Mouse (Mus musculus): ENCODE measurements around the gene Wasf3. TPM values are rescaled to one million over a fixed set of nuclear protein-coding genes. Genes with fewer than 3 reads are reported as not detected.

Gene Wasf3
- total and polyA plus RNA-seq, 3 experiments: not detected

- no peak overlapping the region for H3K27ac ChIP-seq (ENCODE audit: control insufficient read depth, low read depth, low read length)
- H3K4me1 ChIP-seq (ENCODE audit: control insufficient read depth in 1 of 2, insufficient read depth in 2 of 2, low read length in 2 of 2): no peaks in the 10 kb centered on the region
- no peak overlapping the region for H3K4me3 ChIP-seq (ENCODE audit: control insufficient read depth in 1 of 2, insufficient read depth in 1 of 2, low read depth in 2 of 2, low read length in 2 of 2)
- no peak for TF ChIP-seq POLR2AphosphoS2 (IDR thresholded peaks at IDR 0.05; ENCODE audit: low read length)
- TF ChIP-seq SMC3 (IDR thresholded peaks at IDR 0.05; ENCODE audit: low read depth, low read length): no peak
- TF ChIP-seq ETS1 (IDR thresholded peaks at IDR 0.05; ENCODE audit: low read depth, low read length): no peak
- no peak for TF ChIP-seq USF2 (IDR thresholded peaks at IDR 0.05; ENCODE audit: borderline replicate concordance in 1 of 2, insufficient read depth in 1 of 2, low read depth in 1 of 2, low read length in 2 of 2)
- TF ChIP-seq MAZ (IDR thresholded peaks at IDR 0.05; ENCODE audit: low read depth, low read length): no peak
- TF ChIP-seq JUND (IDR thresholded peaks at IDR 0.05; ENCODE audit: low read depth, low read length): no peak
- TF ChIP-seq ZC3H11A (IDR thresholded peaks at IDR 0.05; ENCODE audit: low read depth, low read length): no peak
- TF ChIP-seq RCOR1 (IDR thresholded peaks at IDR 0.05; ENCODE audit: low read depth, low read length): no peak
- no peak for TF ChIP-seq SIN3A (IDR thresholded peaks at IDR 0.05; ENCODE audit: low read length)
- no peak for TF ChIP-seq KAT2A (conservative IDR thresholded peaks at IDR 0.05; ENCODE audit: low read depth, low read length)
- TF ChIP-seq NRF1 (IDR thresholded peaks at IDR 0.05; ENCODE audit: insufficient read depth, low read depth, low read length, poor library complexity, severe bottlenecking): no peak
- no peak for TF ChIP-seq NELFE (IDR thresholded peaks at IDR 0.05; ENCODE audit: low read depth, low read length)
- TF ChIP-seq RAD21 (IDR thresholded peaks at IDR 0.05; ENCODE audit: low read depth, low read length): no peak
- no peak for TF ChIP-seq ZNF384 (IDR thresholded peaks at IDR 0.05; ENCODE audit: low read depth, low read length)
- no peak for TF ChIP-seq MEF2A (IDR thresholded peaks at IDR 0.05; ENCODE audit: extremely low read depth, insufficient replicate concordance, low read depth, low read length, poor library complexity, severe bottlenecking)
- TF ChIP-seq GATA1 (IDR thresholded peaks at IDR 0.05; ENCODE audit: low read depth, low read length): no peak
- TF ChIP-seq MXI1 (IDR thresholded peaks at IDR 0.05; ENCODE audit: low read depth, low read length): no peak
- TF ChIP-seq TCF12 (IDR thresholded peaks at IDR 0.05; ENCODE audit: low read depth, low read length): no peak
- no peak for TF ChIP-seq HCFC1 (IDR thresholded peaks at IDR 0.05; ENCODE audit: low read depth, low read length)
- no peak for DNase-seq (ENCODE audit: low read depth, low spot score)
- no peaks in the 10 kb centered on the region for H3K36me3 ChIP-seq (ENCODE audit: control insufficient read depth in 1 of 2, insufficient read depth in 2 of 2, low read length in 2 of 2)
- no peaks in the 10 kb centered on the region for H3K79me2 ChIP-seq (ENCODE audit: control insufficient read depth, insufficient read depth, low read length, poor library complexity)
- no peak overlapping the region for H3K9ac ChIP-seq (ENCODE audit: control insufficient read depth, low read depth, low read length, poor library complexity, severe bottlenecking)
- no peaks in the 10 kb centered on the region for H3K9me3 ChIP-seq (replicated peaks; ENCODE audit: insufficient read depth, low read length)
- H3K27me3 ChIP-seq (ENCODE audit: control insufficient read depth in 1 of 2, insufficient read depth in 2 of 2, low read length in 2 of 2): no peaks in the 10 kb centered on the region
Measured at GRCm38 (mm10) chr5:146468311-146468710, 83.5 kb downstream of the Wasf3 start.

GRCm38 (mm10) chr5:146470821-146471220 is 86.0 kb downstream of the Wasf3 start:
- no peaks in the 10 kb centered on the region for H3K27me3 ChIP-seq (ENCODE audit: control insufficient read depth in 1 of 2, insufficient read depth in 2 of 2, low read length in 2 of 2)
- no peak for DNase-seq (ENCODE audit: low read depth, low spot score)
- H3K27ac ChIP-seq (ENCODE audit: control insufficient read depth, low read depth, low read length): no peak overlapping the region
- TF ChIP-seq CHD1 (IDR thresholded peaks at IDR 0.05; ENCODE audit: low read depth, low read length) (no peak), ZC3H11A (IDR thresholded peaks at IDR 0.05; ENCODE audit: low read depth, low read length) (no peak), SIN3A (IDR thresholded peaks at IDR 0.05; ENCODE audit: low read length) (no peak), BHLHE40 (IDR thresholded peaks at IDR 0.05; ENCODE audit: borderline replicate concordance, low read depth, low read length) (no peak), E2F4 (IDR thresholded peaks at IDR 0.05; ENCODE audit: borderline replicate concordance, low read depth, low read length) (no peak), JUND (IDR thresholded peaks at IDR 0.05; ENCODE audit: low read depth, low read length) (no peak), ELF1 (IDR thresholded peaks at IDR 0.05; ENCODE audit: low read depth, low read length) (no peak), SMC3 (IDR thresholded peaks at IDR 0.05; ENCODE audit: low read depth, low read length) (no peak), UBTF (IDR thresholded peaks at IDR 0.05; ENCODE audit: borderline replicate concordance, insufficient read depth, low read depth, low read length) (no peak), MAZ (IDR thresholded peaks at IDR 0.05; ENCODE audit: low read depth, low read length) (no peak), TCF12 (IDR thresholded peaks at IDR 0.05; ENCODE audit: low read depth, low read length) (no peak), ETS1 (IDR thresholded peaks at IDR 0.05; ENCODE audit: low read depth, low read length) (no peak), POLR2A (IDR thresholded peaks at IDR 0.05; ENCODE audit: control insufficient read depth in 1 of 2, insufficient read depth in 1 of 2, low read depth in 1 of 2, low read length in 2 of 2, poor library complexity in 1 of 2) (no peak), MYC (IDR thresholded peaks at IDR 0.05; ENCODE audit: low read depth, low read length) (no peak), MAX (IDR thresholded peaks at IDR 0.05; ENCODE audit: low read length) (no peak), NELFE (IDR thresholded peaks at IDR 0.05; ENCODE audit: low read depth, low read length) (no peak), NRF1 (IDR thresholded peaks at IDR 0.05; ENCODE audit: insufficient read depth, low read depth, low read length, poor library complexity, severe bottlenecking) (no peak), RAD21 (IDR thresholded peaks at IDR 0.05; ENCODE audit: low read depth, low read length) (no peak), MEF2A (IDR thresholded peaks at IDR 0.05; ENCODE audit: extremely low read depth, insufficient replicate concordance, low read depth, low read length, poor library complexity, severe bottlenecking) (no peak)
- H3K9me3 ChIP-seq (replicated peaks; ENCODE audit: insufficient read depth, low read length): no peaks in the 10 kb centered on the region
- H3K4me3 ChIP-seq (ENCODE audit: control insufficient read depth in 1 of 2, insufficient read depth in 1 of 2, low read depth in 2 of 2, low read length in 2 of 2): no peak overlapping the region
- no peaks in the 10 kb centered on the region for H3K79me2 ChIP-seq (ENCODE audit: control insufficient read depth, insufficient read depth, low read length, poor library complexity)
- no peaks in the 10 kb centered on the region for H3K4me1 ChIP-seq (ENCODE audit: control insufficient read depth in 1 of 2, insufficient read depth in 2 of 2, low read length in 2 of 2)
- no peak overlapping the region for H3K9ac ChIP-seq (ENCODE audit: control insufficient read depth, low read depth, low read length, poor library complexity, severe bottlenecking)
- no peaks in the 10 kb centered on the region for H3K36me3 ChIP-seq (ENCODE audit: control insufficient read depth in 1 of 2, insufficient read depth in 2 of 2, low read length in 2 of 2)
